Mouse (Mus musculus): ENCODE measurements around the gene Ptprs. TPM values are rescaled to one million over a fixed set of nuclear protein-coding genes. Genes with fewer than 3 reads are reported as not detected.

Gene Ptprs
- total RNA-seq, 2 experiments from 2014 or later: 59.2 to 62.2 TPM

DNA sequence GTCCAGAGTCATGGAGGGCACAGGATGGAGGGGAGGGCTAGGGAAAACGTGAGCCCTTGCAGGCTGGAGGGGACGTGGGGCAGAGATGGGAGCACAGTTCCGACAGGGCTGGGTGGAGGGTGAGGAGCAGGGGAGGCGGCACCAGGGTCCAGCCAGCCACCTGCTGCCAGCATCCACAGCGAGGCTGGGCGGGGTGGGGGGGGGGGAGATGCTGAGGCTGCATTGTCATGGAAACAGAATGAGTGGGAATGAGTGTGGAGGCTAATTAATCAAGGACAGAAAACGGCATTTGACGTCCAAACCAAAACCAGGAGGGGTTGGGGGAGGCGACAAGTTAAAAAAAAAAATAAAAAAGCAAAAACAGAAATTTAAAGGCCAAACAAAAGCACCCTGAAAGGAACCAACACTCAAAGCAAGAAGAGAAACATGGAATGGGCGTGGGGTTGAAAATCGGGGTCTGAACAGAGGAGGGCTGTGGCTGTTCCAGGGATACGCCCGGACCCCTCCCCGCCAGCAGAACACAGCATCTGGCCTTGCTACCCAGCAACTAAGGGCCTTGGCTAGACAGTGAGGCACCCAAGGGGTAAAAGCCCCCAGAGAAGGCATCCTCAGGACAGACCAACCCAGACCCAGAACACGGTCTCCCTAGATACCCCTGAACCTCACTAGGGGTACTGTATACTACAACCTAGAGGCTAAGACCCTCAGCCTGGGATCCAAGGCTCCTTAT, 36.4 kb downstream of the Ptprs start:
- ATAC-seq (replicated peaks; ENCODE audit: poor library complexity, severe bottlenecking): no peak

DNA sequence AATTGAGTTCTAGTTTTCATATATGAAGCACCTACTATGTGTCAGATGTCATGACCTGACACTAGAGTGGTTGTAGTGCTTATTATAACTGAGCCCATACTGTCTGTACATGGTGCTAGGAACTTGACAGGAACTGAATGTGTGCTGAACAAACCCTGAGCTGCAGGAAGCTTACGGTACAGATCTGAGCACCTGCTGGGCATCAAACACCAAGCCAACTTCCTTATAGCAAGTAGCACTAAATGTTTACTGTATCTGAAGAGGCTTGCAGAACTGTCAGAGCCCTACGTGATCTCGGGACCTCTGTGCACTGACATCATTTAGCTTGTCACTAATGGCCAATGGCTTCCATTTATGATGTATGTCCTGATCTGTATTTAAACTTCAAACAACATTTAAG, 44.7 kb downstream of the Ptprs start:
- ATAC-seq (replicated peaks; ENCODE audit: poor library complexity, severe bottlenecking): no peak

DNA sequence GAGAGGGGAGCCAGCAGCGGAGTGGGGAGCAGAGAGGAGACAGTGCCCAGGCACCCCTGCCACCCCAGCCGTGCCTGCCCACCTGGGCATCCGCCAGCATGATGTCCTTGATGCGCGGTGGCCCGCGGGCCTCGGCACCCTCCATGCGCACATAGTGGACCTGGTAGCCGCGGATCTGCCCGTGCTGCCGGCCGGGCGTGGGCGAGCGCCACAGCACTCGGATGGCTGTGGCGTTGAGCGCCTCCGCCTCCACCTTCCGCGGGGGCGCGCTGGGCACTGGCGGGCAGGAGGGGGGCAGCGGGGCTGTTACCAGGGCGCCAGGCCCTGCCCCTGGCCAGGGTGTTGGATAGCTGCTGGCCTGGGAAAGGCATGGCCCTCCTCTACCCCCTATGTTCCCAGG, 48.4 kb downstream of the Ptprs start:
- no peak for ATAC-seq (replicated peaks; ENCODE audit: poor library complexity, severe bottlenecking)

DNA sequence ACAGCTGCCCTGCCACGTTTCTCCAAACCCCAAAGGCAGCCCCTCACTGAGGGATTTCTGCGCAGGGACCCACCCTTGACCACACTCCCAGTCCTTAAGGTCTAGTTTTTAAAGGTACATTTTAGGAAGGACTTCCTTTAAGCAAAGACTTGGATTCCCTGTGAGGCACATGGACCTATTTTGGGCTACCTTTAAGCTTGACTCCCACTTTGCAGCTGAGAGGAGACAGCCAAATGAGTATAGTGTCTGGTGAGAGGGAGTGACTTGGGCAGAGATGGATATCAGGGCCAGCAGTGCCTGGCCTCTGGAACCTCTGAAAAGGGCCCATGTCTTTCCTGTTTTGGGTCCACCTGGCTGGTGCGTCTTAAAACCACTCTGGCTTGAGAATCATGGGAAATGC, 50.3 kb downstream of the Ptprs start:
- ATAC-seq (replicated peaks; ENCODE audit: poor library complexity, severe bottlenecking): no peak

DNA sequence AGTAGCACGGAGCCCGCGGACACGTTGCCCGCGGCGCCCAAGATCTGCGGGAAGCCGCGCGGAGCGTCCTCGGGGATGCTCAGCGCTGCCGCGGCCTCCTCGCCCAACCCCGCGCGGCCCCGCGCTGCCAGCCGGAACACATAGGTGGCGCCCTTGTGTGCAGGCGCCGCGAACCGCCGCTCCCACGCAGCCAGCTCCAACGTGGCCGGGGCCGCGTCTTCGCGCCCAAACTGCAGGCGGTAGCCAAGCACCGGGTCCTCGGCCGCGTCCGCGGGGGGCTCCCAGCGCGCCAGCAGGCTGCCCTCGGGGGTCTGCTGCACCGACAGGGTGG, 50.7 kb downstream of the Ptprs start:
- ATAC-seq (replicated peaks; ENCODE audit: poor library complexity, severe bottlenecking): peak; percentile 86

DNA sequence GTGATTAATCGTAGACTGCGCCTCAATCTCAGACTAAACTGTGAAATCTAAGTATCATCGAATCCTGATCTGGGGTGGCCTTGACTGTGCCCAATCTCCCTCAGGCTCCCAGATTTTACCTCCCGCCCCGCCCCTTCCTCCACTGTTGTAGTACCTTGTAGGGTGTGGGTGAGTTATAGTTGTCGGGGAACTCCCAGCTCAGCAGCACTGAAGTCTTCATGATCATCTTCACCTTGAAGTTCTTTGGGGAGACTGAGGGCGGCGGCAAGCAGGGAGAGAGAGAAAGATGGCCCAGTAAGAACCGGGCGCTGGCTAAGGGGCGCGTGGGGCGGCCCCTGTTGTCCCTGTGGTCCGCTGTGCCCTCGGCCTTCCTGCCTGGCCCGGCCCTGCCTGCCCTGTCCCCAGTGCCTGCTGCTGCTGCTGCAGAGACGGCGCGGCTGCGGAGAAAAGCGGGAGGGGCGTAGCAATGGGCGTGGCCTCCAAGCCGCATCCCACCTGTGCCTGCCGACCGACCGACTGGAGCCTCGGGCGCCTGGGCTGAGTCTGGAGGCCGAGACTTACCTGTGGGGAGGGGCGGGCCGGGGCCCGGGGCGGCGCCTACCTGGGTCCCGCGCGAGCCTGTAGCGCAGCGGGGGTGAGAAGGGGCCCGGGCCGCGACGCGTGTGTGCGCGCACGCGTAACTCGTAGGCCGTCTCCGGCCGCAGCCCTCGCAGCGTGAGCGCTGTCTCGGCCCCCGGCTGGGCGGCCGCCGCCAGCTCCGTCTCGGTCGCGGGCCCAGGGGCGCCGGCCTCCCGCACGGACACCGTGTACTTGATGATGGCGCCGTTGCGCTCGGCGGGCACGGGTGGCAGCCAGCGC, 51.3 kb downstream of the Ptprs start:
- peak; percentile 50 for ATAC-seq (replicated peaks; ENCODE audit: poor library complexity, severe bottlenecking)

DNA sequence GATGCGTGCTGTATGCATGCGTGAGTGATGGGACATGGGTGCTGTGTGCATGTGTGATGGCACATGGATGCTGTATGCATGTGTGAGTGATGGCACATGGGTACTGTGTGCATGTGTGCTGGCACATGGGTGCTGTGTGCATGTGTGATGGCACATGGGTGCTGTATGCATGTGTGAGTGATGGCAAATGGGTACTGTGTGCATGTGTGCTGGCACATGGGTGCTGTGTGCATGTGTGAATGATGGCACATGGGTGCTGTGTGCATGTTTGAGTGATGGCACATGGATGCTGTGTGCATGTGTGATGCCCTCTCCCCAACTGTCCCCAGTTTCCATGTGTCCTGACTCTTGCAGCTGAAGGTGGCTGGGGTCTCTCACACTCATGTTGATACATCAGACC, 56.3 kb downstream of the Ptprs start:
- no peak for ATAC-seq (replicated peaks; ENCODE audit: poor library complexity, severe bottlenecking)

DNA sequence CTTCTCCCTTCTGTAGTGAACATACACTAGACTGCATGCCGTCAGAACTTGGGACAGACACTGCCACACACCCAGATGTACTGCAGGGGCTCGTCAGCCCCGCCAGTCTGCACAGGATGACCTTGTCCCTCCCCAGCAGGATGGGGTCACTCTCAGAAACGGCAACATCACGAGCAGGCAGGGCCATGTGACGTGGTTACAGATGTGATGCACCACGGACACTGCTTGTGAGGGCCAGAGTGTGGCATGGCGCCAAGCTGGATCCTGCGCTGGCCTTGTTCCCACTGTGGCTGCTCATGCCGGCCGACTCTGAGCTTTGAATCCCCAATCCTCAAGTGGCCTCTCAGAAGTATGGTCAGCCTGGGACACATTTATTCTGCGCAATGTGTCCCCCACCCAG, 58.0 kb downstream of the Ptprs start:
- no peak for ATAC-seq (replicated peaks; ENCODE audit: poor library complexity, severe bottlenecking)

DNA sequence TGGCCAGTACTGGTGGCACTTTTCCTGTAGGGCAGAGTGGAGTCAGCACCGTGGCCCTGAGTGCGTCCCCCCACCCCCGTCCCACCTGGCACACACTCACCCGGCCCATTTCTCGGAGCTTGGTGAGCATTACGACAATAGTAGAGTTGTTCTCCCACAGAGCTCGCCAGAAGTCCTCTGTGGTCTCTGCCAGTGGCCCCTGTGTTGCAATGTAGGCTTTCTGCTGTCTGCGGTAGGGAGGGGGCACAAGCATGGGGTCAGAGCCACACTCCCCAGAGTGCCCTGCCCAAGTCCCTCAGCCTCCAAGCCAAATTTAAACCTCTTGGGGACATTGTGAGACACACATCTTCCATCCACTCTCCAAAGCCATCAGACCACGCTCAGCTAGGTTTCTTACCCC, 61.5 kb downstream of the Ptprs start:
- peak; percentile 76 for ATAC-seq (replicated peaks; ENCODE audit: poor library complexity, severe bottlenecking)

DNA sequence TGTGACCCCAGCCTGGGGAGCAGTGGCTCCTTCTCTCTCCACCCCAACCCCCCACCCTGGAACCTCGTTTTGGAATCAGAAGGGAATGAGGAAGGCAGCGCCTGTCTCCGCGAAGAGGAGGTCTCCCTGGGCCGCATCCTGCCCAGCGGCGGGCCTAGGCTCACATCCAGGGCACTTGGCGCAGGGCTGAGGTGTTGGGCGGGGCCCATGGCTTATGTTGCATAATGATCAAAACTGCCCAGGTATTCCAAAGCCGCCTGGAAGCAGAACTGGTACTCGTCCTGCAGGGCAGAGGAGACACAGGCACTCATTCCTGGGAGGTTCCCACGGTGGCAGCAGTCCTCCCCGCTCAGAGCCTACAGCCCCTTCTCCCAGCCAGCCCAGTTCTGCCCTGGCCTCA, 63.2 kb downstream of the Ptprs start:
- ATAC-seq (replicated peaks; ENCODE audit: poor library complexity, severe bottlenecking): no peak

DNA sequence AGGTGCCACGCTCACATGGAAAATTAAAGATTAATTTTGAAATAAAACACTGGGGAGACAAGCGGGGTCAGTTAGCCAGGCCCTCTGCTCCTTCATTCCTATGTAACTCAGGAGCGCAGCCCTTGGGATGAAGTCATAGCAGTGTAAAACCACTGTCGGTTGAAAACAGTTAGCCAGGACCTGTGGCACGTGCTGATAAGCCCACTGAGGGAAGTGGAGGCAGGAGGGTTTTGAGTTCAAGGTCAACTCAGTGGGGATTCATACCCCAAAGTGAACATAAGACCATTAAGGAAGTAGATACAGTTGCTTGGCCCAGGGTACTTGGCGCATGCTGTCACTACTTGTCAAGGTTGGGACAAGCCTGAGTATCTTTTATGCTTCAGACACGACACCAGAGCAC, 64.8 kb downstream of the Ptprs start:
- no peak for ATAC-seq (replicated peaks; ENCODE audit: poor library complexity, severe bottlenecking)

DNA sequence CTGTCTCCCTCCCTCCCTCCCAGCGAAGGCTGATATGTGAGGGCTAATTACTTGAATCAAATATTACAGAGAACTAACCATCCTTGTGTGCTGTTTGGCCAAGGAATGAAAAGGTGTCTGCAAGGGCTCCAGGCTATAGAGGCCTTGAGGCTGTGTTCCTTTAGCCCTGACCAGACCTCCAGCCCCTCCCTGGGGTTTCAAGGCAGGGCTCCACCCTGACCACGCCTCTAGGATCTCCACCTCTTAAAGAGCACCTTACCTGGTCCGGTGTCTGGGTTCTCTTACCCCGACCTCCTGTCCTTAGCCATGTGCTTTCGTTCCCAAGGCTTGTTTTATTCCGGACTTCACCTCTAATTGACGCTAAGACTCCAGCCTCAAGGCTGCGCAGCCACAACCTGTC, 66.5 kb downstream of the Ptprs start:
- no peak for ATAC-seq (replicated peaks; ENCODE audit: poor library complexity, severe bottlenecking)

DNA sequence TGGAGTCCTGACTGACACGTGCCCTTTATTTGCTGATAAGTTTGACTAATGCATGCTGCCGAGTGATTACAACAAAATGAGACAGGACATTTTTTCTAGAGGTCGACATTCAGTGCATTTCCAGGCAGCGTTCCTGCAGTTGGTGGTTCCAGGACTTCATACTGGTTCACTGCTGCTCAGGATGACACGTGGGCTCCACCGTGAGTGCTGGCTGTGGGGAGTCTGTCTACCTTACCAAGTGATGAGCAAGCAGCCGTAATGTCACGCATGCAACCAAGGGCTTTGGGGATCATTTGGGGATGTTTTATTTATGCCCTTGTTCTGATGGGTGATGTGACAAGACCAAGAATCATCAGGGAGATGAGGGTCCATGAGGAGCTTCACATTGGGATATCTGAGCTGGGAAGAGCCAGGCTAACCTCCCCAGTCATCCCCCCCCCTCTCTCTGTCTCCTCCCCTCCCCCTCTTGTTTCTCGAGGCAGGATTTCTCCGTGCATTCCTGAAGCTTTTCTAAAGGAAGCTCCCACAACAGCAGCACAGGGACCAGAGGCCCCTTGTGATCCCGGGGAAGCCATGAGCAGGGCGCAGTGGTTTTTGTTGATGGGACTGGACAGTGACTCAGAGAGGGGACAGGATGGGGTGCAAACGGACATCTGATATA, 67.2 kb downstream of the Ptprs start:
- no peak for ATAC-seq (replicated peaks; ENCODE audit: poor library complexity, severe bottlenecking)

DNA sequence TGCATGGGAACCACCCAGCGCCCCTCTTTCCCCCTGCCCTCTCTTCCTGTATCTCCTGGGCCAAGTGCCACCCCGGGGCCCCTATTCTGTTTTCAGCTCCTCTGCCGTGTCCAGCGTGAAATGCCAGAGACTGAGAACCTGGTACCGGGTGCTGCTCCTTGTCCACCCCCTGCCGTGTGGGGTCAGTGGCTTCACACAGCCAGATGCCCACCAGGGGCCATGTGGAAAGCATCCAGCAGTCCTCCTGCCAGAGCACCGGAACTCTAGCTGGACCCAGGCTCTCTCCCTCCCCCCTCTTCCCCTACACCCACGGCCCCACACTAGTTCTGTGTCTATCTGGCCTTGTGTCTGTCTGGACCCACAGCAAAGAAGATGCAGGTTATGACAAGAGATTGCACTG, 68.9 kb downstream of the Ptprs start:
- ATAC-seq (replicated peaks; ENCODE audit: poor library complexity, severe bottlenecking): no peak

DNA sequence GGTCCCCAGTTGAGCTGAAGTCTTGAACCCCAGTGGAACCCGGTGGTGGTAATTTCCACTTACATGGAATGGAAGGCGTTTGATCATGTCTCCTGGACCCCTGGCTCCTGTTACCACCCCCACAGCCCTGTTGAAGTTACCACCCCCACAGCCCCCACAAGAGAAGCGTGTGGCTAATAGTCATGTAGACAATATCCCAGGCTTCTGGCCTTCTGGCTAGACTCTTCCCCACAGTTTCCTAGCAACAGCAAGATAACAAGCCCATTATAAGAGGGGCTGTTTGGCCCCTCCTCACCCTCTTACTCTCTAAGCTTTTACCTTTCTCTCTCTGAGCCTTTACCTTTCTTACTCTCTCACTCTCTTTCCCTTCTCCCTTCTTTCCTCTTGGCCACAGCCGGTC, 69.4 kb downstream of the Ptprs start:
- no peak for ATAC-seq (replicated peaks; ENCODE audit: poor library complexity, severe bottlenecking)

DNA sequence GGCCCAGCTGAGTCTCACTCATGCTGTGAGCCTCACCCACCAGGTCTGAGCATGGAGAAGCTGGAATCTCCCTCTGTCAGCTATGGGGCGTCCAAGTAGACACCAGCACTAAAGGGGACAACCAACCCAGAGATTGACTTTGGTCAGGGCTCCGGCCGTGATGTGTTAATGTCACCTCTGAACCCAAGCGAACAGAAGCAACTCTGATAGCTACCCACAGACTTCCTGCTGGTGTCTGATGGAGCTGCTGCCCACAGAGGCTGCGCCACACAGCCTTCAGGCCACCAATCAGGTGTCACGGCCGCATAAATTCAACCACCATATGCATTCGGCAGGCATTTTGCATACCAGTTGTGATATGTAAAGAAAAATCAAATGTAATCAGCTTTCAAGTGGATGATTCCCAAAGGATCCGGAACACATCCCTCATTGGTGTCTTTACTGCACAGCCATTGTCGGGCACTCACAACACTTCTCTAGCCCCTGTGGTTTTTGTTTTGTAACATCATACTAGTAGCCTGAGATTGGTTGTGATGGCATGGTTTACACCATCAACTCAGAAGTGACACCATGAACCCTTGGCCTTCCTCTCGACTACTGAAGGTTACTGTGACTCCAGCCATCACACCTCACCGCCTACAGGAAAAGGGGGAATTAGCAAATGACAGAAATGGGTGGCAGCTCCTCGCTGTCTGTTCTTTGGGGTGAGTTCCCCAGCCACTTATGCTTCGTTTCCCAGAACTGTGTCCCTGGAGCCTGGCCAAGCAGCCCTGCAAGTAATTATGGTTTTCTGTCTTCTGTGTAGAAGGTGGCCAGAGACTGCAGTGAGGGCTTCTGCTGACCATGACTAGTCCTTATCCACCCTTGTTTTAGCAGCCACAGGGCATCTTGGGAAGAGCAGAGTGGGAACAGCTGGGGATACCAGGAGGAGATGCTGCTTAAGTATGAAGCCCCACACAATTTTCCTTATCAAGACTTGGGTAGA, 70.1 kb downstream of the Ptprs start:
- peak; percentile 61 for ATAC-seq (replicated peaks; ENCODE audit: poor library complexity, severe bottlenecking)

DNA sequence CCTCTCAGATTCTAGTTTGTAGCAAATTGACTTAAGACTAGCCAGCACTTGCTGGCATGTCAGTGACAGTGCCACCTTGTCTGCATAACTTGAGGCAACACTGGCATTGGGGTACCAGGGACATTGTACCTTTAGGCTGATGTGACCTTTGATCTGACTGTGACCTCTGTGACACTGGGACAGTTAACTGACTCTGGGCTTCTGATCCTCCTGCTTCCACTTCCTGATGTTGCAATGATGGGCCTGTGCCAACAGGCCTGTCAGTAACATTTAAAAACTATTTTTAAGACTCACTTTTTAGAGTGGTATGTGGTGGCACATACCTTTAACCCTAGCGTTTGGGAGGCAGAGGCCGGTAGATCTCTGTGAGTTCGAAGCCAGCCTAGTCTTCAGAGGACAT, 70.9 kb downstream of the Ptprs start:
- peak; percentile 31 for ATAC-seq (replicated peaks; ENCODE audit: poor library complexity, severe bottlenecking)

DNA sequence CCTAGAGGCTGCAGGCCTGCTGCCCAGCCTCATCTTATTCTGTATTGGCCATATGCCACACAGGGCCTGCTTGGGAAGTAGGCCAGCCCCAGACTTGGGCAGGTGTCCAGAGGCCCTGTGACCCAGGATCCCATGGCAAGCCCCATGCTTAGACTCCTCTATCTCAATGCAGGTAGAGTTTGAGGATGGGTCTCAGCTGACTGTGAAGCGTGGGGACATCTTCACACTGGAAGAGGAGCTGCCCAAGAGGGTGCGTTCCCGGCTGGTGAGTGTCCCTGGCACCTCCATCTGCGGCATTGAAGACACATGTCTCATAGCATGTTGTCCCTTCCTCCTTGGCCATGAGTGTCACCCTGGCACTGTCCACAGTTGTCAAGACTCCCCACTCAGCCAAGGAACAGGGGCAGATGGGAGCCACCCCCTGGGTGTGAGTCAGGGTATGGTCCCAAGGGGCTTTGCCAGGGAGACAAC, 75.2 kb downstream of the Ptprs start:
- no peak for ATAC-seq (replicated peaks; ENCODE audit: poor library complexity, severe bottlenecking)

DNA sequence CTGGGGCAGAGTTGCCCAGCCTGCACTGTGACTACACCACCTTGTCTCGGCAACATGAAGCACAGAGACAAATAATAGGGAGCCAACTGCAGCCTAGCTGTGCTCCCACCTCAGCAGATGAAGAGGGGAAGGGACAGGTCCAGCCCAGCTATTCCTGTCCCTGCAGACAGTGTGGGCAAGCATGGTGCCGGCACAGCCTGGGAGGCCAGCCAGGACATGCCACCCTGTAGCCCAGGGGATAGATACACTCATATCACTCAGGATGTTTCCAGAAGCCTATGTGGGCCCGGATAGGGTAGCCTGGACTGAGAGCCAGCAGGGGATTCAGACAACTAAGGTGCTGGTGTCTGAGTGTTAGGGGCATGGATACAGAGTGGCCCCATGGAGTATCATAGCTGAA, 76.1 kb downstream of the Ptprs start:
- no peak for ATAC-seq (replicated peaks; ENCODE audit: poor library complexity, severe bottlenecking)

DNA sequence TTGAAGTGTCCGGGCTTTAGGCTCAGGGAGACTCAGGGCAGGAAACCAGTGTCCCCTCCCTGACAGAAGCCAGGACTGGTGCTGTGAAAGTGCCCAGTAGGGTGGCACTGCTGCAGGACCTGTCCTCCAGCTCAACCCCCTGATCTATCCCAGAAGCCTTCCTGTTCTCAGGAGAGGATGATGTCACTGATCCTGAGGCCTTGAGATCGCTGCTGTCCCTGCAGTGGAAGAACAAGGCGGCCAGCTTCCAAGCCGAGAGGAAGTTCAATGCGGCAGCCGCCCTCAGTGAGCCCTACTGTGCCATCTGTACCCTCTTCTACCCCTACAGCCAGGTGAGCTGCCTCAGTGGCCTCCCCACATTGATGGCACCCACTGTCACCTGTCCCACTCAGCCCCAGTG, 80.2 kb downstream of the Ptprs start:
- ATAC-seq (replicated peaks; ENCODE audit: poor library complexity, severe bottlenecking): no peak
